Mouse (Mus musculus): ENCODE data around the gene Dctpp1.

Dctpp1 gene

DNA sequence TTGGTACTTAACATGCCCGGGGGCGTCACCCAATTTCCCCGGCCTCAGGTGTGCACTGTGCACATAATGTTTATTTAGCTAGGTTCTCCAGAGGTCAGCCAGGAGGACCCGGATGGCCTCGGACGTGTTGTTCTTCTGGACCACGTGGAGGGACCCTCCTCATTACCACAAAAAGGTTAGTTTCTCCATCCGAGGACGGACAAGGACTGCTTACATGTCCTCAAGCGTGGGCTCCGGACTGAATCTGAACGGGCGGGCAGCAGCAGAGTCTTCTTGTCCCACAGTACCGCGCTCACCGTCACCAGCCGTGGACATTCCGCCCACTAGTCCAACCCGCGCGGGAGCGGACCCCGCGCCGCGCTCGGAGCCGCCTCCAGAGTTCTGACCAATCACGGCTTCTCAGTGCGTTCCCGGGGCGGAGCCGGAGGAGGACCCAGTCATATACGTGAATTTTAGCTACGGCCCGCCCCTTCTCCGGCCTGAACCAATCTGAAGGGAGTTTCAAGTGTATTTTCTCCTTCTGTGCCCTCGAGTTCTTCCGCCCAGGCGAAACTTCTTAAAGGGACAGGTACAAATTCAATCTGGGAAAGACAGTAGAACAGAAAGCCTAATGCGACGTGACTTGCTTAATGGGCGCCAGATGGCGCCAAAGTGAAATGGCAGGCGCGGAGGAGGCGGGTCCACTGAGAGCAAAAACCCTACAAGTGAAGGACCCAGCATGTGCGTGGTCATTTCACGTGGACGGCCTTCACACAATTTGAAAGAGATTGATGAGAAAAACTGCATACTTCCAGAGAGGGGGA lies at the start of gene Dctpp1:
Dctpp1 (minus strand) TSS at position 401 of the 803 bp plus-strand sequence.
- peak; percentile 98 to 99 for DNase-seq (ENCODE audit: inconsistent age in 2 of 2, low spot score in 1 of 2)

DNA sequence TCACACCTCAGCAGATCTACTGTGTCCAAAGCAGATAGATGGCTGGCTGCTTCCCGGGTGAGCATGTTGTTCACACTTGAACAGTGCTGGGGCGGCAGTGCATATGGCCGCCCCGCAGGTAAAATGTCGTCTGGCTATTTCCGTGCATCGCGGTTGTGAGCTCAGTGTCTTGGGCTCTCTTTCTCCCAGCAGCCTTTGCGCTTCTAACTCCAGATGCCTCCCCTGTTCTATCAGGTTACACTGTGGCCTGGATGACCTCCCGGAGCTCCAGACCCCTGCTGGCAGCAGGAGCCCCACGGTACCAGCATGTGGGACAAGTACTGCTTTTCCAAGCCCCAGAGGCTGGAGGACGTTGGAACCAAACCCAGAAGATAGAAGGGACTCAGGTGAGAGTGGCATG lies 49.4 kb upstream of the Dctpp1 start:
- no peak for DNase-seq (ENCODE audit: inconsistent age in 2 of 2, low spot score in 1 of 2)

DNA sequence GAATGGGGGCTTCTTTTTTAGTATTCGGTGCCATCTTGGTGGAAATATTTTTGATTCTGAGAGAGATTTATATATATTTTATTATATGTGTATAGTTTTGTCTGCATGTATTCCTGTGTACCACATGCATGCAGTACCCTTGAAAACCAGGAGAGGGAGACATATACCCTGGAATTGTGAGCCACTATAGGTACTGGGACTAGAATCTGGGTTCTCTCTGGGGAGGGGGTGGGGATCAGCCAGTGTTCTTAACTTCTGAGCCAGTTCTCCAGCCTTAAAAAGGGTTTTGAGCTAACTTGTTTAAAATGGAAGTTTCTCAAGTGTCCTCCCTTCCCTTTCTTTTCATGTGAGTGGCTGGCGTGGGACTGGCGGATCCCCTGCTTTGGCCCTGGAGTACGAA lies 48.4 kb upstream of the Dctpp1 start:
- peak; percentile 29 to 87 for DNase-seq (ENCODE audit: inconsistent age in 2 of 2, low spot score in 1 of 2)

DNA sequence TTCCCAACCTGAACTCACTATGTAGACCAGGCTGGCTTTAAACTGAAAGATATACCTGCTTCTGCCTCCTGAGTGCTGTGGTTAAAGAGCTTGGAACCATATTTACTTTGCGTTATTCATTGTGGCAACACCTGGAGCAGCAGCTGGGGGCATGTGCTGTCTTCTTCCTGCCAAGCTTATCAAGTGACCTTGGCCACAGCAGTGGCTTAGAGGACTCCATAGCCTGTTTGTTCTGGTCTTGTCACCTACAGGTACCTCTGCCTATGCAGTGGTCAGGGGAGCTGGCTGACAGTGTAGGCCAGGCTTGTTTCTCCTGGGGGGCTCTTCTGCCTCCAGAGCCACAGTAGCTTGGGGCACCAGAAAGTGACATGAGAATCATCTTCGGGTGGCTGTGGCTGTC lies 47.9 kb upstream of the Dctpp1 start:
- DNase-seq (ENCODE audit: inconsistent age in 2 of 2, low spot score in 1 of 2), result peak in 1 of 2 experiments; percentile 27

DNA sequence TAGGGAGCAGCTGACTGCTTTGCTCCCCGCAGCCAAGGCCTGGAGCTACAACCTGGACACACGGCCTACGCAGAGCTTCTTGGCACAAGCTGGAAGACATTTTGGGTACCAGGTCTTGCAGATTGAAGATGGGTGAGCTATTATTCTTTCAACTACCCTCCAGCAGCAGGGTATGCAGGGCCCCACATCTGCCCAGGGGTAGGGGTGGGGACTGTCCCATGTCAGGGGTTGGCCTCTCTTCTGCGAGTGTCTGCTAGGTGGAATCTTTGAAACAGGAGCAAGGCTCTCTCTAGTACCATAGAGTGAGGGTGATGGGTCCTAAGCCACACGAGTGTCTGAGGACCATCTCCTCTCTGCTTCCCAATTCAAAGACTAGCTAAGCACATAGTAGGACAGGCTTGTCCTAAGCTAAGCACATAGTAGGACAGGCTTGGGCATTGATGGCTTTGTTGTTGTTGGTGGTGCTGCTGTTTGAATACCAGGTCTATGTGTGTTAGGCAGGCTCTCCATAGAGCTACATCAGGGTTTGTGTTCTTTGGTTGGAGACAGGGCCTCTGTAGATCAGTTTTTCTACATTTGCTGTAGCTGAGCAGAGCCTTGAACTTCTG lies 37.2 kb upstream of the Dctpp1 start:
- DNase-seq (ENCODE audit: inconsistent age in 2 of 2, low spot score in 1 of 2), result no peak

DNA sequence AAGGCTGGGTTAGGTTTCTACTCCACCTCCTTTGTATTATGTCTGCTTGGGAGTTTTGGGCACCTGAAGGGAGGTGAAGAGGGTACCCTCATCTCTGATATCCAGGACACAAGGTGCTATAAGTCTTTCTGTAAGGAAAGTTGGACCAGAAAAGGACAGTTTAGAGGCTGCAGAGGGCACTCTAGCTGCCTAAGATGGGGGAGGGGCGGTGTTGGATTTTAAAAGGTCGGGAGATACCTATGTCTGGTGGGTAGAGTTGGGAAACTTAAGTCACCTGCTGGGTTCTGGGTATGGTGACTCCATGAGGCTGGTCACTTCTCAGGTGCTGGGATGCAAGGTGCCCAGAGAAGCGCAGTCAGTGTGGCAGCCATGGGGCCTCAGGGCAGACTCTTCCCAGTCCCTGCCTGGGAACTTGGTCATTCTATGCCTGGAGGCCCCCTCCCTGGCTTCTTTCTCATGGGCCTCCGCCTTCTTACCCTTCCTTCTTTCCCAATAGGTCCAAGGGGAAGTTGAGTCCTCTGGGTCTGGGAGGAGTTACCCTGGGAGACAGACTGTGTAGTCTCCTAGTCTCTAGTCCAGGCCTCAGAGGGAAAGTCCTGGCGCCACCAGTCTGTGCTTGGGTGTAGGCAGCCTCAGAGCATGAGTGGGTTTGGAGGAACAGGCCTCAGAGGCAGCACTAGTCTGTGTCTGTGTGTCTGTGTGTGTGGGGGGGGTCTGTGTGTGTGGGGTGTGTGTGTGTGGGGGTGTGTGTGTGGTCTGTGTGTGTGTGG lies 36.5 kb upstream of the Dctpp1 start:
- no peak for DNase-seq (ENCODE audit: inconsistent age in 2 of 2, low spot score in 1 of 2)

GRCm38 (mm10) chr7:127296098-127296497 lies 35.6 kb upstream of the Dctpp1 start, which contains the start of gene Itgal:
Gene Itgal (plus strand): TSS chr7:127296260.
- peak in 1 of 2 experiments; percentile 25 for DNase-seq (ENCODE audit: inconsistent age in 2 of 2, low spot score in 1 of 2)

GRCm38 (mm10) chr7:127290142-127290541 lies 29.6 kb upstream of the Dctpp1 start:
- no peak for DNase-seq (ENCODE audit: inconsistent age in 2 of 2, low spot score in 1 of 2)

DNA sequence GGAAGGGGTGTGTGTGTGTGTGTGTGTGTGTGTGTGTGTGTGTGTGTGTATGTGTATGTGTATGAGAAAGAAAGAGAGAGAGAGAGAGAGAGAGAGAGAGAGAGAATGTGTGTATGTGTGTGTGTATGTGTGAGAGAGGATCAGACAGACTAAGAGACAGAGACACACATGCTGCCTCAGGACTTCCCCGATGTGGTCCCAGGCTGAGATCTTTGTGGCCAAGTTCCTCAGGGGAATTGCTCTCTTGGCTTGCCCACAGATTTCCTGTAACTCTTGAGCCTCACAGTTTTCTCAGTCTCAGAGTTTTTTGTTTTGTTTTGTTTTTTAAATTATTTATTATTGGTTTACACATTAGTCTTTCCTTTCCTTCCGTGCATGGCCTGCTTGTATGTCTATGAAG lies 28.8 kb upstream of the Dctpp1 start:
- DNase-seq (ENCODE audit: inconsistent age in 2 of 2, low spot score in 1 of 2), result no peak

- DNase-seq (ENCODE audit: inconsistent age in 2 of 2, low spot score in 1 of 2), result no peak
These were observed 27.4 kb upstream of the Dctpp1 start for GRCm38 (mm10) chr7:127287940-127288339.

DNA sequence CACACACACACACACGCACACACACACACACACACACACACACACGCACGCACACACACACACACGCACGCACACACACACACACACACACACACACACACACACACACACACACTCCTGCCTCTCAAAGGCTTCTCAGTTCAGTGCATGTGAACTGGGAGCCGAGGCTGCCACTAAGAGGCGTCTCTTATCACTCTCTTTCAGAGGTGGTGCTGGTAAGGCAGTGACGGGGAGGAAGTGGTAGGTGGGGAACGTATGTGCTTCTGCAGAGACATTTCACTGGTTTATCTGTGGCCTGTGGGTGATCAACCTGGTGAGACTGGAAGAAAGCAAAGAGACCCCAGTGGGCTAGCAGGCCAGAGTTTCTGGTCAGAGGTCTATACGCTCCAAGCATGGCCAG lies 24.6 kb upstream of the Dctpp1 start:
- DNase-seq (ENCODE audit: inconsistent age in 2 of 2, low spot score in 1 of 2), result no peak

- DNase-seq (ENCODE audit: inconsistent age in 2 of 2, low spot score in 1 of 2), result no peak
These were observed 21.7 kb upstream of the Dctpp1 start for GRCm38 (mm10) chr7:127282190-127282589.

DNA sequence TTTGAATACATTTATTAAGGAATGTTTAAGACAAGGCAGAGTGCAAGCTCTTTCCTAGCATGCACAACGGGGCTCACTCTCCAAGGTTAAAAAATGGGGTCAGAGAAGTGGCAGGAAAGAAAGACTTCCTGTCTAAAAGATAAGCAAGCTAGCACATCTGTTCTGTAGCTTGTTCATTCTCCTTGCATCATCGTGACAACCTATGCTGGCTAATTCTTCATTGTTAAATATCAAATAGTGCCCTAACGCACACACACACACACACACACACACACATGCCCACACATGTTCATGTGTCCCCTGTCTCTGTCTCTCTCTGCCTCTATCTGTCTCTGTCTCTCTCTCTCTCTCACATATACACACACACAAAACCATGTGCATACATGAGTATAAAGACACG lies 20.6 kb upstream of the Dctpp1 start:
- peak in 1 of 2 experiments; percentile 39 for DNase-seq (ENCODE audit: inconsistent age in 2 of 2, low spot score in 1 of 2)

DNA sequence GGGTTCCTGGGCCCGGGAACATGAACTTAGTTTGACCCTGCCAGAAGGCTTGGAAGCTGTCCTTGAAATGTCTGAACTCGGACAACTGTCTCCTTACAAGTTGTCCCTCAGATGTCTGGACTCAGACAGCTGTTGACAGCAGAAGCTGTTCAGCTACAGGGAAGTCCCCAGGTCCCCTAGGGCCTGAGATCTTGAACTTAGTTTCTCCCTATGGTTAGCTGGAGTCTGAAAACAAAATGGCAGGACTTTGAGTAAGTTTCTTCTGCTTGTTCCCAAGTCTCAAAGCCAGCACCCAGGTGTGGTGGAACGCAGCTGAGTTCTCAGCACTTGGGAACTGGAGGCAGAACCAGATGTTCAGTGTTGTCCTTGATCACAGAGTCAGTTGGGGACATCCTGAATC lies 19.6 kb upstream of the Dctpp1 start:
- DNase-seq (ENCODE audit: inconsistent age in 2 of 2, low spot score in 1 of 2), result peak in 1 of 2 experiments; percentile 53

DNA sequence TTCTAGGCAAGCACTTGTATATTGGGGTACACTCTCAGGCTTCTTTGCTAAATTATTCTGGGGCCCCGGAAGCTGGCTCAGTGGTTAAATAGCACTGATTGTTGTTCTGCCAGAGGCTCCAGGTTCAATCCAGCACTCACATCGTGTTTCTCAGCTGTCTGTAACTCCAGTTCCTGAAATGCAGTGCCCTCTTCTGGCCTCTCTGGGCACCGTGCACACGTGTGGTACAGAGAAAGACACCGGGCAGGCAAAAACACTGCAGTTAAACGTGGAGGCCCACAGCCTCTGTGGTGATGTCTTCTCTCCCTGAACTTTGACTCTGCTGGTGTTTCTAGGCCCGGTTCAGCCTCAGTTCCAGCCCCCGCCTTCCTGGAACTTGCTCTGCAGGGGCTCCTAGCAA lies 17.8 kb upstream of the Dctpp1 start:
- peak; percentile 59 to 74 for DNase-seq (ENCODE audit: inconsistent age in 2 of 2, low spot score in 1 of 2)

- DNase-seq (ENCODE audit: inconsistent age in 2 of 2, low spot score in 1 of 2), result no peak
These were observed 16.0 kb upstream of the Dctpp1 start for GRCm38 (mm10) chr7:127276519-127276961.

- peak; percentile 94 to 99 for DNase-seq (ENCODE audit: inconsistent age in 2 of 2, low spot score in 1 of 2)
These were observed 13.6 kb upstream of the Dctpp1 start, which contains the start of gene Sephs2 for GRCm38 (mm10) chr7:127273925-127274789. Gene Sephs2 (minus strand): TSS chr7:127274055.

- DNase-seq (ENCODE audit: inconsistent age in 2 of 2, low spot score in 1 of 2), result peak; percentile 47 to 82
These were observed 12.8 kb upstream of the Dctpp1 start for GRCm38 (mm10) chr7:127273118-127273923.

- peak in 1 of 2 experiments; percentile 71 for DNase-seq (ENCODE audit: inconsistent age in 2 of 2, low spot score in 1 of 2)
These were observed 12.1 kb upstream of the Dctpp1 start for GRCm38 (mm10) chr7:127272566-127272965.

DNA sequence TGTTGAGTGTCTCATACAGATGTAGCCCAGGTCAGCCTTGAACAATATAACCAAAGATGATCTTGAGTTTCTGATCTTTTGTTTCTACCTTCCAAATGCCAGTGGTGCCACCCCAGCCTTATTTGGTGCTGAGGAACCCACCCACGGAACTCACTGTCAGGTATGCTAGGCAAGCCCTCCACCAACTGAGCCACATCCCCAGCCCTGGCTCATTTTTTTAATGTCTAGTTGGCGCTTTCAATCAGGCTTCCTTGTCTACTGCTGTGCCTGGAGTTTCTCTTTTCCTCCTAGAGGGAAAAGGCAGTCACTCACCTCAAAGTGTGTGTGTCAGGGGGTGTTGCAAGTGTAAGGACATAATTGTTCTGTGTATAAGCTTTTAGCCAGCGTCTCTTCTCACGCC lies 10.6 kb upstream of the Dctpp1 start:
- DNase-seq (ENCODE audit: inconsistent age in 2 of 2, low spot score in 1 of 2), result peak in 1 of 2 experiments; percentile 43

All from adrenal gland, adult (tissue).